Mouse (Mus musculus): ENCODE results near the gene Bcl11a.

DNA sequence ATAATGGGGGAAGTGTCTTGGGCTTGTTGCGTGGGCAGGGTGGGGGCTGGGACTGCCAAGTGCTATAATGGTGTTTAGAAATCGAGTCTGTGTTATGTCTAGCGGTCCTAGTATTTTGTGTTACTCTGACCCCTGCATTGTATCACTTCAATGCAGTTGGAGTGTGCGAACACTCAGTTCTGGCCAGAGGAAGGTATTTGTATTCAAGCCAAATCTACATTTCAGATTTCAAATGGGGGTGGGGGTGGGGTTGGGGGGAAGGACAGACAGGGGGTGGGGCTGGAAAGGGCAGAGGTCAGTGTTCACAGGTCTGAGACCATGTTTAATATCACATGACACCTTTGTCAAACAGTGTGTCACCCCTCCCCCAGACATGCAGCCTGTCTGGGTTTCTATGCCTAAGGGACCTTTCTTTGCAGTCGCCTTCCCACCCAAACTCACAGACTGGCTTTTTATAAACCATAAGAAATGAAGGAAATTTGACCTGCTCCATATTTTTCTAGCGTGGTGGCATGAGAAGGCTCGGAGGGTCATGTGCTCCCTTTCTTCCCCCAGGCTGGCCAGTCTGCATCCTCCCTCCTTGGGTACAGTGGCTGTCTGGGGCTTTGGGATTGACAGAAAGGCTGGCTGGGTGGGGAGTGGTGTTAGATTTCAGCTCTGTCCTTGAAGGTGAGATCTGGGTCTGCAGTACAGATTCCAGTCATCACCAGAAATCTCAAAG, 124.9 kb downstream of the Bcl11a start:
- TF ChIP-seq GATA1 (IDR thresholded peaks at IDR 0.05; ENCODE audit: borderline replicate concordance, low read length): no peak
- TF ChIP-seq FLI1 (IDR thresholded peaks at IDR 0.05; ENCODE audit: low read length): no peak

All from megakaryocyte, embryonic 14.5 days (primary cell).